Mouse (Mus musculus) kidney, adult 2 months (tissue): Measurements from ENCODE around the gene Skor1.

ENCODE experiments used
- CTCF ChIP-seq: fragments of 200-500 bp; conservative IDR thresholded peaks from 2 replicates; pipeline ENCODE4 v1.5.1; 2011; ENCODE audit warnings: low read depth, mild to moderate bottlenecking, control low read depth, low read length, moderate library complexity, mixed read lengths; ENCODE audit not compliant: insufficient read depth, insufficient read length
- POLR2A ChIP-seq: fragments of 200-500 bp; IDR thresholded peaks from one replicate; pipeline ENCODE4 v1.6.1; 2011; ENCODE audit warnings: low read depth, low read length, control low read depth

GRCm38 (mm10) chr9:63109020-63109781 lies 39.6 kb downstream of the Skor1 start:
- TF ChIP-seq POLR2A, result peak; percentile 19
- TF ChIP-seq CTCF, result 0 out of 2 replicates have a peak, but pooled peaks have one; percentile 16
